Mouse (Mus musculus) MEL (cell line): ENCODE data around the gene 4931414P19Rik.

Source experiments
- CHD1 ChIP-seq: IDR thresholded peaks from 2 replicates; pipeline ENCODE4 v1.6.1; 2012; ENCODE audit warnings: low read depth, mild to moderate bottlenecking, inconsistent platforms, low read length, improper control_type of control experiment
- CTCF ChIP-seq, 3 experiments: IDR thresholded peaks in 2 of 3; conservative IDR thresholded peaks in 1 of 3; 2 replicates each; pipeline ENCODE4 v1.5.1; 2011 to 2012; ENCODE audit warnings: low read length in 3 of 3, low read depth in 2 of 3, mild to moderate bottlenecking in 2 of 3, improper control_type of control experiment in 1 of 3, inconsistent platforms in 1 of 3, mixed read lengths in 1 of 3, moderate library complexity in 1 of 3; ENCODE audit not compliant: control insufficient read depth in 1 of 3, insufficient read depth in 1 of 3, poor library complexity in 1 of 3, severe bottlenecking in 1 of 3
- EP300 ChIP-seq, 2 experiments: IDR thresholded peaks; 2 replicates each; pipeline ENCODE4 v1.6.1; 2011; ENCODE audit warnings: improper control_type of control experiment in 2 of 2, low read length in 2 of 2, low read depth in 1 of 2, mild to moderate bottlenecking in 1 of 2
- GATA1 ChIP-seq: IDR thresholded peaks from 2 replicates; pipeline ENCODE4 v1.6.1; 2011; ENCODE audit warnings: low read depth, low read length, improper control_type of control experiment
- MAFK ChIP-seq: IDR thresholded peaks from 2 replicates; pipeline ENCODE4 v1.6.1; 2011; ENCODE audit warnings: low read depth, mild to moderate bottlenecking, low read length, improper control_type of control experiment, borderline replicate concordance
- MYB ChIP-seq: IDR thresholded peaks from 2 replicates; pipeline ENCODE4 v1.6.1; 2011; ENCODE audit warnings: mild to moderate bottlenecking, low read depth, low read length, improper control_type of control experiment
- NELFE ChIP-seq: IDR thresholded peaks from 2 replicates; pipeline ENCODE4 v1.6.1; 2011; ENCODE audit warnings: low read depth, low read length, improper control_type of control experiment
- POLR2AphosphoS5 ChIP-seq: IDR thresholded peaks from 2 replicates; pipeline ENCODE4 v1.6.1; 2012; ENCODE audit warnings: low read depth, borderline replicate concordance, mild to moderate bottlenecking, inconsistent platforms, low read length, moderate library complexity, mixed read lengths
- USF1 ChIP-seq: IDR thresholded peaks from 2 replicates; pipeline ENCODE4 v1.6.1; 2014; ENCODE audit warnings: low read depth, mild to moderate bottlenecking, inconsistent platforms, low read length, improper control_type of control experiment, moderate library complexity

GRCm38 (mm10) chr14:54616226-54616825 is 10.5 kb upstream of the 4931414P19Rik start:
- TF ChIP-seq CTCF (IDR thresholded peaks at IDR 0.05 in 2 of 3, conservative IDR thresholded peaks at IDR 0.05 in 1 of 3; ENCODE audit: control insufficient read depth in 1 of 3, insufficient read depth in 1 of 3, low read depth in 2 of 3, low read length in 3 of 3, poor library complexity in 1 of 3, severe bottlenecking in 1 of 3) = no peak
- TF ChIP-seq POLR2AphosphoS5 = no peak
- no peak for TF ChIP-seq USF1
- no peak for TF ChIP-seq NELFE
- TF ChIP-seq GATA1 = no peak
- TF ChIP-seq MAFK = no peak
- TF ChIP-seq MYB = no peak
- TF ChIP-seq CHD1 = no peak
- no peak for TF ChIP-seq EP300 (IDR thresholded peaks at IDR 0.05; ENCODE audit: low read depth in 1 of 2, low read length in 2 of 2)
